Mouse (Mus musculus) CH12.LX (cell line): ENCODE measurements around the gene Uqcr11. TPM values are rescaled to one million over a fixed set of nuclear protein-coding genes. Genes with fewer than 3 reads are reported as not detected.

Experiments used
- DNase-seq: peaks from one replicate; pipeline ENCODE4 v3.0.0-alpha.2; 2013; ENCODE audit errors: extremely low read depth
- H3K27ac ChIP-seq: 2 replicates; pipeline ENCODE4 v1.5.1; 2012; ENCODE audit warnings: low read depth, mild to moderate bottlenecking, control low read depth, moderate library complexity; ENCODE audit not compliant: insufficient read depth
- H3K27me3 ChIP-seq: replicated peaks from 2 replicates; pipeline ENCODE3; 2012; ENCODE audit warnings: inconsistent platforms
- H3K36me3 ChIP-seq, 2 experiments: replicated peaks in 1 of 2; 2 replicates each; pipeline versions ENCODE3 to v1.6.1; 2012; ENCODE audit warnings: inconsistent platforms in 1 of 2, low read length in 1 of 2, mild to moderate bottlenecking in 1 of 2, mixed read lengths in 1 of 2, moderate library complexity in 1 of 2; ENCODE audit not compliant: control insufficient read depth in 1 of 2, insufficient read depth in 1 of 2
- H3K4me1 ChIP-seq, 2 experiments: 2 replicates each; pipeline ENCODE4 v1.6.1; 2012; ENCODE audit warnings: inconsistent platforms in 1 of 2, moderate library complexity in 1 of 2; ENCODE audit not compliant: insufficient read depth in 2 of 2, control insufficient read depth in 1 of 2
- H3K4me2 ChIP-seq: 2 replicates; pipeline ENCODE4 v1.6.1; 2012; ENCODE audit warnings: low read depth, mild to moderate bottlenecking, control low read depth; ENCODE audit not compliant: poor library complexity, insufficient read depth, severe bottlenecking
- H3K4me3 ChIP-seq, 3 experiments: fragments of 150-350 bp in 1 of 3; sonication (generic) in 1 of 3; replicated peaks in 1 of 3; 2 replicates each; pipeline versions ENCODE3 to v1.5.1; 2011 to 2012; ENCODE audit warnings: low read depth in 2 of 3, low read length in 2 of 3, mild to moderate bottlenecking in 2 of 3, moderate library complexity in 2 of 3, control low read depth in 1 of 3, improper control_type of control experiment in 1 of 3, inconsistent platforms in 1 of 3, mixed read lengths in 1 of 3; ENCODE audit not compliant: poor library complexity in 1 of 3
- H3K79me2 ChIP-seq: replicated peaks from 2 replicates; pipeline ENCODE4 v1.6.1; 2012; ENCODE audit warnings: mild to moderate bottlenecking, moderate library complexity; ENCODE audit not compliant: control insufficient read depth, poor library complexity, insufficient read depth, severe bottlenecking; ENCODE audit errors: extremely low read depth
- H3K9ac ChIP-seq: 2 replicates; pipeline ENCODE4 v1.6.1; 2012; ENCODE audit warnings: low read depth, mild to moderate bottlenecking, control low read depth, moderate library complexity; ENCODE audit not compliant: insufficient read depth
- H3K9me3 ChIP-seq: replicated peaks from 2 replicates; pipeline ENCODE3; 2012; ENCODE audit warnings: low read length, inconsistent platforms, mixed read lengths
- CHD2 ChIP-seq: IDR thresholded peaks from 2 replicates; pipeline ENCODE4 v1.6.1; 2011; ENCODE audit warnings: low read length, improper control_type of control experiment
- CTCF ChIP-seq, 2 experiments: IDR thresholded peaks in 1 of 2; conservative IDR thresholded peaks in 1 of 2; 2 replicates each; pipeline ENCODE4 v1.5.1; 2011 to 2012; ENCODE audit warnings: low read depth in 2 of 2, low read length in 2 of 2, improper control_type of control experiment in 1 of 2, inconsistent platforms in 1 of 2, mild to moderate bottlenecking in 1 of 2, moderate library complexity in 1 of 2
- E2F4 ChIP-seq: IDR thresholded peaks from 2 replicates; pipeline ENCODE4 v1.6.1; 2011; ENCODE audit warnings: low read depth, low read length, improper control_type of control experiment; ENCODE audit not compliant: insufficient replicate concordance
- ELF1 ChIP-seq: IDR thresholded peaks from 2 replicates; pipeline ENCODE4 v1.6.1; 2014; ENCODE audit warnings: low read depth, mild to moderate bottlenecking, inconsistent platforms, low read length, improper control_type of control experiment
- HCFC1 ChIP-seq: IDR thresholded peaks from 2 replicates; pipeline ENCODE4 v1.6.1; 2012; ENCODE audit warnings: low read depth, mild to moderate bottlenecking, inconsistent platforms, low read length, improper control_type of control experiment
- IRF4 ChIP-seq: IDR thresholded peaks from 2 replicates; pipeline ENCODE4 v1.6.1; 2014; ENCODE audit warnings: low read depth, mild to moderate bottlenecking, inconsistent platforms, low read length, improper control_type of control experiment
- JUN ChIP-seq: IDR thresholded peaks from 2 replicates; pipeline ENCODE4 v1.6.1; 2011; ENCODE audit warnings: low read depth, mild to moderate bottlenecking, low read length, improper control_type of control experiment, moderate library complexity; ENCODE audit not compliant: insufficient read depth
- NELFE ChIP-seq: IDR thresholded peaks from 2 replicates; pipeline ENCODE4 v1.6.1; 2011; ENCODE audit warnings: low read depth, low read length, improper control_type of control experiment
- NRF1 ChIP-seq: IDR thresholded peaks from 2 replicates; pipeline ENCODE4 v1.6.1; 2014; ENCODE audit warnings: low read depth, mild to moderate bottlenecking, inconsistent platforms, low read length, improper control_type of control experiment, moderate library complexity
- PAX5 ChIP-seq: IDR thresholded peaks from 2 replicates; pipeline ENCODE4 v1.6.1; 2012; ENCODE audit warnings: low read length, inconsistent platforms, mixed read lengths
- POLR2A ChIP-seq: IDR thresholded peaks from 2 replicates; pipeline ENCODE4 v1.6.1; 2011; ENCODE audit warnings: low read depth, mild to moderate bottlenecking, improper control_type of control experiment, low read length
- POLR2AphosphoS2 ChIP-seq: IDR thresholded peaks from 2 replicates; pipeline ENCODE4 v1.6.1; 2011; ENCODE audit warnings: low read depth, low read length, improper control_type of control experiment
- UBTF ChIP-seq: IDR thresholded peaks from 2 replicates; pipeline ENCODE4 v1.6.1; 2012; ENCODE audit warnings: low read depth, mild to moderate bottlenecking, inconsistent platforms, low read length, improper control_type of control experiment, moderate library complexity
- ZKSCAN1 ChIP-seq: IDR thresholded peaks from 2 replicates; pipeline ENCODE4 v1.6.1; 2012; ENCODE audit warnings: low read depth, inconsistent platforms, low read length, improper control_type of control experiment, borderline replicate concordance
- ZMIZ1 ChIP-seq: IDR thresholded peaks from 2 replicates; pipeline ENCODE4 v1.6.1; 2012; ENCODE audit warnings: low read depth, mild to moderate bottlenecking, inconsistent platforms, low read length, improper control_type of control experiment
- ZNF384 ChIP-seq: IDR thresholded peaks from 2 replicates; pipeline ENCODE4 v1.6.1; 2012; ENCODE audit warnings: low read depth, low read length, improper control_type of control experiment, inconsistent platforms
- dilution Hi-C: fragments of 300-500 bp; cut with MboI; formaldehyde crosslinking; loops from 2 replicates; pipeline ENCODE4 v1.14.3; 2020; ENCODE audit warnings: low sequenced_read_pairs; ENCODE audit not compliant: extremely low pct_unique_long_range_greater_than_20kb, extremely low pct_ligation_motif_present
- in situ Hi-C: fragments of 300-500 bp; cut with MboI; formaldehyde crosslinking; loops from 3 replicates; pipeline ENCODE4 v1.14.3; 2019; ENCODE audit warnings: low sequenced_read_pairs, low pct_ligation_motif_present, low pct_unique_long_range_greater_than_20kb, mixed read lengths
- polyA plus RNA-seq: library from polyadenylated mRNA; unstranded; fragments of >175 nt; gene quantifications from 2 replicates; pipeline ENCODE4 v1.2.1, GENCODE M21; 2012; ENCODE audit warnings: low read depth; ENCODE audit not compliant: insufficient read length
- total RNA-seq, 2 experiments: library from RNA; depleted of rRNA; stranded (reverse); fragments of 300-350 nt in 1 of 2; fragments of >200 nt in 1 of 2; gene quantifications; 2 replicates each; pipeline ENCODE4 v1.2.3; 2012 to 2014

Gene Uqcr11
- total and polyA plus RNA-seq, 3 experiments = 206 to 466 (median 444) TPM

- Histone ChIP-seq H3K4me2 (no peak overlapping the region), H3K27ac (no peak overlapping the region), H3K36me3 (no peaks in the 10 kb centered on the region), H3K27me3 (no peaks in the 10 kb centered on the region), H3K9ac (no peak overlapping the region), H3K4me1 (peaks cover 34 to 81% of the 10 kb centered on the region in 2 experiments), H3K79me2 (no peaks in the 10 kb centered on the region), H3K4me3 (no peak overlapping the region), H3K9me3 (no peaks in the 10 kb centered on the region)
- DNase-seq = no peak
- dilution Hi-C loops (no loop called here), in situ Hi-C loops (loop anchor here (25.0 kb wide), 1 partner anchor 246 kb away; the partner anchor contains the start of gene Mknk2)
- no peak for TF ChIP-seq UBTF
- TF ChIP-seq CTCF (conservative IDR thresholded peaks at IDR 0.05 in 1 of 2, IDR thresholded peaks at IDR 0.05 in 1 of 2; ENCODE audit: low read depth in 2 of 2, low read length in 2 of 2) = peak in 1 of 2 experiments; percentile 40; a peak in 2 of 4 replicates
These were observed 35.0 kb upstream of the Uqcr11 start for GRCm38 (mm10) chr10:80441598-80441997.

DNA sequence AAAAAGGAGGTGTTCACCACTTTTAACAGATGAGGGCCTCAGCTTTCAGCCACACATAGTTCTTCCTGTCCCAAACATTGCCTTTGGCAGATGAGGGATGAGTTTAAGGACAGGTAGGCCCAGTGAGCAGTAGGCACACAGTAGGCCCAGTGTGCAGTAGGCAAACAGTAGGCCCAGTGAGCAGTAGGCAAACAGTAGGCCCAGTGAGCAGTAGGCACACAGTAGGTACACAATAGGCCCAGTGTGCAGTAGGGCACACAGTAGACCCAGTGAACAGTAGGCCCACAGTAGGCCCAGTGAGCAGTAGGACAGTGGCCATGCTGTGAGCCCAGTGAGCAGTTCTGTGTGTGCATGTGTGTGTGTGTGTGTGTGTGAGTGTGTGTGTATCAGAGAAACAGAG, 33.4 kb upstream of the Uqcr11 start:
- no peak overlapping the region for H3K9ac ChIP-seq
- dilution Hi-C loops = no loop called here
- TF ChIP-seq NRF1 (no peak), ZKSCAN1 (peak; percentile 95), CTCF (conservative IDR thresholded peaks at IDR 0.05 in 1 of 2, IDR thresholded peaks at IDR 0.05 in 1 of 2; ENCODE audit: low read depth in 2 of 2, low read length in 2 of 2) (no peak), NELFE (no peak), HCFC1 (no peak)

DNA sequence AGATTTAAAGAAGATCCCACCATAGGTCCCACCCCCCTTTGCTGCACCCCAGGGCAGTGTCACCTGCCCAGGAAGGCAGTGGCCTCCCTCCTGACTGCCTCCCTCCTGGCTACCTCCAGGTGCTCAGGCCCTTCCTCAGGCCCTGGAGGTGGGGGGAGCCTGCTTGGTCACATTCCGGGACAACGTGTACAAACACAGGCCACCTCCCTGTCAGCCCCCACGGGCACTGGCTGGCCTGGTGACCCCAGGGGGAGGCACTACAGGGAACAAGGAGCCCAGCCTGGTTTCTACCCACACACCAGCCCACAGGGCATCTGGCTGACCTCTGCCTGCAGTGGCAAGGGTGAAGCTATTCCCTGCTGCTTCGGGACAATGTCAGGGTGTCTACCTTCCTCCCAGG, 31.3 kb upstream of the Uqcr11 start:
- in situ Hi-C loops (loop anchor here (25.0 kb wide), 1 partner anchor 249 kb away; the partner anchor contains the start of gene Mknk2), dilution Hi-C loops (no loop called here)
- Histone ChIP-seq H3K36me3 (no peaks in the 10 kb centered on the region), H3K4me1 (peaks cover 27 to 69% of the 10 kb centered on the region in 2 experiments), H3K4me2 (no peak overlapping the region), H3K27me3 (no peaks in the 10 kb centered on the region), H3K79me2 (peaks cover 4% of the 10 kb centered on the region), H3K9ac (no peak overlapping the region), H3K4me3 (no peak overlapping the region), H3K27ac (no peak overlapping the region), H3K9me3 (no peaks in the 10 kb centered on the region)
- TF ChIP-seq POLR2A (no peak), IRF4 (no peak), ZMIZ1 (no peak), JUN (no peak), ZNF384 (no peak), POLR2AphosphoS2 (no peak), PAX5 (no peak), CHD2 (no peak), E2F4 (no peak), ELF1 (no peak), HCFC1 (no peak), CTCF (conservative IDR thresholded peaks at IDR 0.05 in 1 of 2, IDR thresholded peaks at IDR 0.05 in 1 of 2; ENCODE audit: low read depth in 2 of 2, low read length in 2 of 2) (no peak)
- DNase-seq = no peak

More for the DNA sequence above, 33.4 kb upstream of the Uqcr11 start:
- H3K36me3 ChIP-seq = no peaks in the 10 kb centered on the region
- H3K4me3 ChIP-seq = no peak overlapping the region
- H3K27ac ChIP-seq = no peak overlapping the region
- no peaks in the 10 kb centered on the region for H3K27me3 ChIP-seq
- H3K79me2 ChIP-seq = no peaks in the 10 kb centered on the region
- H3K4me2 ChIP-seq = no peak overlapping the region
- no peaks in the 10 kb centered on the region for H3K9me3 ChIP-seq
- in situ Hi-C loops = loop anchor here (25.0 kb wide), 1 partner anchor 247 kb away; the partner anchor contains the start of gene Mknk2
- peaks cover 36 to 81% of the 10 kb centered on the region in 2 experiments for H3K4me1 ChIP-seq
- DNase-seq = no peak
